Mouse (Mus musculus) kidney, embryonic 16.5 days (tissue): ENCODE results near the gene Mthfd2l. TPM values are rescaled to one million over a fixed set of nuclear protein-coding genes. Genes with fewer than 3 reads are reported as not detected.
A peak's percentile ranks its signal among the peaks of the same experiment; 100 is the strongest.

Experiments
- ATAC-seq: fragments of 200-750 bp; cut with Nextera tagmentation; 2 replicates; pipeline ENCODE4 v1.8.0; 2017; ENCODE audit warnings: moderate TSS enrichment; ENCODE audit not compliant: low FRiP score, low TSS enrichment
- H3K27ac ChIP-seq: fragments of 300-500 bp; sonication (generic); 2 replicates; pipeline ENCODE4 v1.5.1; 2014; ENCODE audit warnings: low read length
- H3K27me3 ChIP-seq: fragments of 300-500 bp; sonication (generic); 2 replicates; pipeline ENCODE4 v1.6.1; 2014; ENCODE audit warnings: low read length, control low read depth, mixed read lengths; ENCODE audit not compliant: insufficient read depth
- H3K36me3 ChIP-seq: fragments of 300-500 bp; sonication (generic); 2 replicates; pipeline ENCODE4 v1.6.1; 2014; ENCODE audit warnings: low read length, control low read depth, mixed read lengths; ENCODE audit not compliant: insufficient read depth
- H3K4me1 ChIP-seq: fragments of 300-500 bp; sonication (generic); 2 replicates; pipeline ENCODE4 v1.6.1; 2014; ENCODE audit warnings: low read length, control low read depth, mixed read lengths; ENCODE audit not compliant: insufficient read depth
- H3K4me2 ChIP-seq: fragments of 300-500 bp; sonication (generic); replicated peaks from 2 replicates; pipeline ENCODE4 v1.6.1; 2014; ENCODE audit warnings: low read depth, low read length
- H3K4me3 ChIP-seq: fragments of 300-500 bp; sonication (generic); 2 replicates; pipeline ENCODE4 v1.5.1; 2014; ENCODE audit warnings: mild to moderate bottlenecking, low read length
- H3K9ac ChIP-seq: fragments of 300-500 bp; sonication (generic); replicated peaks from 2 replicates; pipeline ENCODE4 v1.6.1; 2014; ENCODE audit warnings: low read length
- H3K9me3 ChIP-seq: fragments of 300-500 bp; sonication (generic); 2 replicates; pipeline ENCODE4 v1.6.1; 2016; ENCODE audit warnings: low read length, control low read depth
- WGBS: fragments of 180-500 bp; shearing (Covaris S2); extraction: QIAGEN DNeasy Blood & Tissue Kit; methylation state at CpG from one replicate; pipeline ENCODE4 v1.1.7; 2014; 5-methylcytosine and 5-hydroxymethylcytosine counted together
- polyA plus RNA-seq: library from polyadenylated mRNA; unstranded; fragments of >200 nt; fragmentation: Nextera tagmentation; extraction: Ambion mirVana; gene quantifications from 2 replicates; pipeline ENCODE4 v1.2.1, GENCODE M21; 2015

Gene Mthfd2l
- polyA plus RNA-seq, 1 experiment from 2014 or later, result 41.5 TPM

DNA sequence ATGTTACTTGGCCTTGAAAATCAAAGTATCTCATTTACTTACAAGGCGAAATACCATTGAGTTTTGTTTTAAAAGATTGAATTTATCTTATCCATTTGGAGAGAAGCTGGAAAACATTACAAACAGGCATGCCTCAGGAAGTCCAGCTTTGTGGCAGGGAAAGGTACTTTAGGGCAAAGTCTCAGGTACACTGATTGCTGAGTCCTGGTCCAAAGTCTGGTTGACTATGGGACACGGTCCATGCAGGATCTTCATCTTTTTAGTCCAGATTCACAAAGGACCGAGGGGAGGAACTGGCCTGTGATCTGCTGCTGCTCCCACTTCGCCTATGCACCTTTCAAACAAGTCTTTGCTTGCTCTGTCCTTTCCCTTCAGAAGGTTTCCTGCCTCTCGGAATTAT lies 31.6 kb upstream of the Mthfd2l start:
- ATAC-seq, result no peak
- H3K4me1 ChIP-seq, result peaks cover 8% of the 10 kb centered on the region
- no peak overlapping the region for H3K9ac ChIP-seq
- H3K27me3 ChIP-seq, result 0 out of 2 replicates have a peak, but pooled peaks cover 7% of the 10 kb centered on the region
- H3K27ac ChIP-seq, result no peak overlapping the region
- H3K4me3 ChIP-seq, result no peak overlapping the region
- H3K4me2 ChIP-seq, result no peak overlapping the region
- WGBS, result 90% methylated on average over 5 of the region's 5 CpGs
- H3K9me3 ChIP-seq, result no peaks in the 10 kb centered on the region
- no peaks in the 10 kb centered on the region for H3K36me3 ChIP-seq

GRCm38 (mm10) chr5:90900147-90900546 lies 30.8 kb upstream of the Mthfd2l start:
- H3K9ac ChIP-seq, result no peak overlapping the region
- peaks cover 8% of the 10 kb centered on the region for H3K4me1 ChIP-seq
- no peak overlapping the region for H3K4me2 ChIP-seq
- peaks cover 14% of the 10 kb centered on the region for H3K27me3 ChIP-seq
- no peaks in the 10 kb centered on the region for H3K9me3 ChIP-seq
- H3K36me3 ChIP-seq, result no peaks in the 10 kb centered on the region
- no peak overlapping the region for H3K4me3 ChIP-seq
- 54% methylated on average over 7 of the region's 7 CpGs for WGBS
- ATAC-seq, result no peak
- no peak overlapping the region for H3K27ac ChIP-seq

DNA sequence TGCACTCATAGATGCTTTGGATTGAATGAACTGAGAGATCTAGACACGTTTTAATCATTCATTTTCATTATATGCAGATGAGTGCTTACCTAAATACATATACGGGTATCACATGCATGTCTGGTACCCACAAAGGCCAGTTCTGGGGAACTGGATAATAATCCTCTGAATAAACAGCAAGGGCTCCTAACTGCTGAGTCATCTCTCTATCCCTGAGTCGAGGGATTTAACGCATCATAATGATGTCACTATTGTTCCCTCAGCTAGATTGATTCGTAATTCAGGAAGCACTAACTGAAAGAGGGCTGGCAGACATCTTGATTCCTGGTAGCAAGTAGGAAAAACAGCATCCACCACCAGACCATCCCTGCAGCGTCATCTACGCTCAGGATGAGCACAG lies 30.2 kb upstream of the Mthfd2l start:
- no peak for ATAC-seq
- no peaks in the 10 kb centered on the region for H3K36me3 ChIP-seq
- H3K4me1 ChIP-seq, result peaks cover 8% of the 10 kb centered on the region
- H3K9me3 ChIP-seq, result no peaks in the 10 kb centered on the region
- H3K27ac ChIP-seq, result no peak overlapping the region
- H3K4me2 ChIP-seq, result no peak overlapping the region
- H3K27me3 ChIP-seq, result peaks cover 14% of the 10 kb centered on the region
- H3K4me3 ChIP-seq, result no peak overlapping the region
- no peak overlapping the region for H3K9ac ChIP-seq
- WGBS, result 77% methylated on average over 7 of the region's 7 CpGs

DNA sequence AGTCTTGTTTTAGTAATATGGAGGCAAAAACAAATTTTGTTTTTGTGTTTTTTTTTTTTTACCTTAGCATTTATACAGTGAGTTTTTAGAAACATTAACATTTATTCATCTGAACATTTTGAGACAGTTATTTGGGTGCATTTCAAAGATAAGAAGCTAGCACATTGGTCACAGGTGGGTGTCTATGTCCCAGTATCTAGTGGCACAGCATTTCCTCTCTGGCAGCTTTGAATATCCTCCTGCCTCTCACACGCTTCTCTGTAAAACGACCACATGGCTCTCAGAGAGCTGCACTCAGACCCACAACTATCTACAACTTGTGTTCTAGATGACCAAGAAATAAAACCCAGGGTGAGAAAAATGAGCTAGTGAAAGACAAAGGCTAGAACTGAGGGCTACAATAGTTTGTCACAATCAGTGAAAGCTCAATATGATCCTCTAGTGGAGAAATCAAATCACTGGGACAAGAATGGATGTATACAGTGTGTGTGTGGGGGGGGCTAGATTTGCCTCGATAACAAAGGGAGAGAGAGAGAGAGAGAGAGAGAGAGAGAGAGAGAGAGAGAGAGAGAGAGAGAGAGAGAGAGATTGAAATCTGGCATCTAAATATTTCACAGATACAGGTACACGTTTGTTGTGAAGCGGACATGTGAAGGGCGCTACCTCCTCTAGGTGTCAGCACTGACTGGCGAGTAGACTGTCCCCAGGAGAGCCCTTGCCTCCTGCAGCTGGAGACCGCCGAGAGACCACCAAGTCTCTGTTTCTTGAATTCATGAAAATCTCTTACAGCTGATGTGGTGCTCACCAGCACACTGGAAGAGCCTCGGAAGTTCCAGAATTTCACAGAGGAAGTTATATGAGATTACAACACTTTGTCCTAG lies 28.3 kb upstream of the Mthfd2l start:
- Histone ChIP-seq H3K9me3 (no peaks in the 10 kb centered on the region), H3K27me3 (peaks cover 14% of the 10 kb centered on the region), H3K4me2 (peak overlapping the region; percentile 79), H3K36me3 (no peaks in the 10 kb centered on the region), H3K9ac (peak overlapping the region; percentile 41), H3K27ac (no peak overlapping the region), H3K4me3 (peak overlapping the region; percentile 44), H3K4me1 (peaks cover 8% of the 10 kb centered on the region)
- ATAC-seq, result peak; percentile 64; the same call in 1 of the 2 replicates
- 9% methylated on average over 10 of the region's 10 CpGs for WGBS

DNA sequence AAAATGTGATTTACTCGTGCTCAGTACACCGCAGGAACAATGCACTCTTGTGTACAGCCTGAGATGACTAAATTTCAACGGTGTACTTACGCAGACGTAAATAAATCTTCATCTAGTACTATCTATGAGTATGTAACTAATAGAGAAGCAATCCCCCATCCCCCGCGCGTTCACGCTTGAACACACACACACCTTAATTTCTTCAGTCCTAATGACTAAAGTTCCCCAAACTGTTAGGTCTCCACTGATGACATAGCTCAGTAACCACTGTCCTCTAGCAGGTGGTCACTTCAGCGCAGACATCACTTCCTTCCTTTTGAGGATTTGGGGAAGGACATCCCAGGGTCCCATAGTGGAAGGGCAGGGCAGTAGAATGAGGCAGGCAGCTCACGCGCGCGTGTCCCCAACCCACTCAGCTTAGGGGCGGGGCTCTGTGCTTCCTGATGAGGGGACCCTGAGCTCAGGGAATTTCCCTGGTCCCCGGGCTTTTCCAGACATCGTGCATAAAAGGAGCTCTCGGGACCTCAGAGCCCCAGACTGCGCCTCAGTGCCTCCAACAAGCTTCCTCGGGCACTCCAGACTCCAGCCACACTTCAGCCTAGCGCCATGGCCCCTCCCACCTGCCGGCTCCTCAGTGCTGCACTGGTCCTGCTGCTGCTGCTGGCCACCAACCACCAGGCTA lies 27.4 kb upstream of the Mthfd2l start, which contains the start of gene Cxcl2:
TSS of gene Cxcl2 (plus strand) at position 533 of the 682 bp plus-strand sequence.
- Histone ChIP-seq H3K27ac (no peak within 1 kb of the TSS), H3K9ac (peak within 1 kb of the TSS; percentile 41), H3K9me3 (no peaks in the 10 kb centered on the region), H3K4me3 (peak within 1 kb of the TSS; percentile 44), H3K36me3 (no peaks in the 10 kb centered on the region), H3K27me3 (peaks cover 14% of the 10 kb centered on the region), H3K4me1 (peaks cover 8% of the 10 kb centered on the region), H3K4me2 (peak within 1 kb of the TSS; percentile 79)
- ATAC-seq, result peak; percentile 88
- 4% methylated on average over 22 of the region's 22 CpGs for WGBS

DNA sequence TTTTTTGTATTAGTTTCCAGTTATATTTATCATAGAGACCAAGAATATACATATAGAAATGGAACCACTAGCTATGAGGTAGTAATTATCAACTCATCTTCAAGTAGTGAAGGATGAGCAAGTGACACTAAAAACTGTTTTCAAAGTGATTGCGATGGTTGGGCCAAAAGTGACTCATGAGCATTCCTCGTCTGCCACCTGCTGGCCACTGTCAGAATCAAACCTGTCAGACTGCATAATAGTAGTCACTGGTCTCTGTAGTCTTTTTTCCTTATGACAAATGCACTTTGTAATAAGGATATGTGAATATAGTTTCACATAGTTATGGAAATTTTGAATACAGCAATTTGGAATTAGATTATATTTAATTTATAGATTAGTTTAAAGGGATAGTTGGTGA lies 21.9 kb upstream of the Mthfd2l start:
- ATAC-seq, result peak; percentile 46; the same call in 1 of the 2 replicates
- Histone ChIP-seq H3K4me2 (no peak overlapping the region), H3K4me3 (no peak overlapping the region), H3K27me3 (peaks cover 10% of the 10 kb centered on the region), H3K9me3 (no peaks in the 10 kb centered on the region), H3K36me3 (no peaks in the 10 kb centered on the region), H3K4me1 (no peaks in the 10 kb centered on the region), H3K27ac (no peak overlapping the region), H3K9ac (no peak overlapping the region)
- WGBS, result 1% methylated on average over 2 of the region's 2 CpGs

DNA sequence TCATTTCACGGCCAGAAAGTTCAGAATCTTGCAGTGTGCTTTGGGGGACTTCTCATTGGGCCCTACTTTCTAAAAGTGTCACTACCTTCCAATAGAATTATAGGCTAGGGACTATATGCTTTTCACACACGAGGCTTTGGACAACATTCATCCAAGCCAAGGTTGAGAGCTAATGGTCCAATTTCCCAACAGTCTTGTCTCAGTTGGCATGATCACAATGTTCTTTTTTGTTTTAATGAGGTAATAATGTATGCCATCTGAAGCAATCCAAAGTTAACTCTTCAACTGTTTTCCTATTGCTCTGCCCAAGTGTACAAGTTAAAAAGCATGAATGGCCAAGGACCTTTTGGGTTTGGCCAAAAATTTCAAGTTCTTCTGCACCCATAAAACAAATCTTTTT lies 11.4 kb upstream of the Mthfd2l start:
- Histone ChIP-seq H3K9me3 (no peaks in the 10 kb centered on the region), H3K27ac (no peak overlapping the region), H3K36me3 (no peaks in the 10 kb centered on the region), H3K4me2 (no peak overlapping the region), H3K9ac (no peak overlapping the region), H3K4me3 (no peak overlapping the region), H3K4me1 (no peaks in the 10 kb centered on the region), H3K27me3 (no peaks in the 10 kb centered on the region)
- no peak for ATAC-seq
- WGBS, result 87% methylated on average over 2 of the region's 2 CpGs

- Histone ChIP-seq H3K27ac (no peak overlapping the region), H3K36me3 (no peaks in the 10 kb centered on the region), H3K9ac (no peak overlapping the region), H3K4me1 (no peaks in the 10 kb centered on the region), H3K4me2 (no peak overlapping the region), H3K9me3 (no peaks in the 10 kb centered on the region), H3K4me3 (no peak overlapping the region), H3K27me3 (no peaks in the 10 kb centered on the region)
- 80% methylated on average over 4 of the region's 4 CpGs for WGBS
- no peak for ATAC-seq
Measured at GRCm38 (mm10) chr5:90922958-90923357, 8.0 kb upstream of the Mthfd2l start.

GRCm38 (mm10) chr5:90930546-90930945 lies 371 bp upstream of the Mthfd2l start:
- Histone ChIP-seq H3K27ac (peak overlapping the region; percentile 98), H3K9me3 (no peaks in the 10 kb centered on the region), H3K9ac (peak overlapping the region; percentile 97), H3K36me3 (peaks cover 13% of the 10 kb centered on the region), H3K4me2 (peak overlapping the region; percentile 60), H3K4me3 (peak overlapping the region; percentile 73), H3K4me1 (peaks cover 14% of the 10 kb centered on the region), H3K27me3 (no peaks in the 10 kb centered on the region)
- 35% methylated on average over 2 of the region's 2 CpGs for WGBS
- ATAC-seq, result peak; percentile 31; the same call in 1 of the 2 replicates

DNA sequence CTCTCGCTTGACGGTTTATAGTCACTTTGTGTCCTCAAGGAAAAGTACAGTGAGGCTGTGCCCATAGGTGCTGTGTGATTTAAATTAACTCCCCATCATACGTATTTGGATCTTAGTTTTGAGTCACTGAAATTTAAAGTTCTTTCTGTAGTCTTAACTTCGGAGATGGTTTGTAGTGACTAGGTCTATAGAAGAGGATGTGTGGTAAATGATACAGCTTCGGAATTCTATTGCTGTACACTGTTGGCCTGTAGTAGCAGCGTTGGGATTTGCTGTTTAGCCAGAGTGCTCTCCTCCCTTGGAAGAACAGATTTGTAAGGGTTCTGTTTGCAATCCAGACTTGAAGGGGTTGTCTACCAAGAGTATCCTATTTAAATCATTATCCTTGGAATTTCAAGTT lies 994 bp downstream of the Mthfd2l start:
- ATAC-seq, result no peak
- Histone ChIP-seq H3K27me3 (no peaks in the 10 kb centered on the region), H3K27ac (peak overlapping the region; percentile 98), H3K4me1 (peaks cover 17% of the 10 kb centered on the region), H3K9ac (peak overlapping the region; percentile 97), H3K4me3 (peak overlapping the region; percentile 73), H3K36me3 (peaks cover 13% of the 10 kb centered on the region), H3K9me3 (no peaks in the 10 kb centered on the region), H3K4me2 (peak overlapping the region; percentile 60)
- 3% methylated on average over 6 of the region's 6 CpGs for WGBS
